Mouse (Mus musculus) frontal cortex, adult 2 months (tissue): ENCODE results near the gene Hc. TPM values are rescaled to one million over a fixed set of nuclear protein-coding genes. Genes with fewer than 3 reads are reported as not detected.

Source experiments
- DNase-seq, 2 experiments: peaks; one replicate each; pipeline ENCODE4 v3.0.0; 2022; ENCODE audit warnings: low spot score in 1 of 2; ENCODE audit errors: extremely low spot score in 1 of 2
- polyA plus RNA-seq: library from polyadenylated mRNA; depleted of rRNA; stranded (reverse); fragments of >200 nt; gene quantifications from 2 replicates; pipeline ENCODE4 v1.2.3, GENCODE M21; 2012

Hc gene
- polyA plus RNA-seq, 1 experiment, result 0.48 TPM

GRCm38 (mm10) chr2:34979459-34980011 lies 81.7 kb downstream of the Hc start:
- no peak for DNase-seq

DNA sequence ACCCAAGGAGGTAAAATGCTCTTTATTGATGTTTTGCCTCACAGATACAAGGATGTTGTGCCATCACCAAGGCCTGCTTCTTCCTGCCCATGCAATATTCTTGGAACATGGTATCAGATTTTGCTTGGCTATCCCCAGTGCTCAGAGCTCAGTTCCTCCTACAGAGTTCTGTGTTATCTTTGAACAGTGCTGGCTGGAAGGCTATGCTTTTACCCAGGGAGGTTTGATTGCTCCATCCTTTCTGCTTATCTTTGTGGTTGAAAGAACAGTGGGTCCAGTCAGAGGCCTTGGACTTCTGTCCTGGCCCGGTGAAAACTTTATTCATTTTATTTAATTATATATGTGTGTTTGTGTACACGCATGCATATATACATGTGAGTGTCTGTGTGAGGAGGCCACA lies 83.0 kb downstream of the Hc start:
- DNase-seq, result no peak

- DNase-seq, result no peak
Observed at GRCm38 (mm10) chr2:34976945-34977658, 84.1 kb downstream of the Hc start.

GRCm38 (mm10) chr2:34976447-34976846 lies 84.8 kb downstream of the Hc start:
- DNase-seq, result no peak

DNA sequence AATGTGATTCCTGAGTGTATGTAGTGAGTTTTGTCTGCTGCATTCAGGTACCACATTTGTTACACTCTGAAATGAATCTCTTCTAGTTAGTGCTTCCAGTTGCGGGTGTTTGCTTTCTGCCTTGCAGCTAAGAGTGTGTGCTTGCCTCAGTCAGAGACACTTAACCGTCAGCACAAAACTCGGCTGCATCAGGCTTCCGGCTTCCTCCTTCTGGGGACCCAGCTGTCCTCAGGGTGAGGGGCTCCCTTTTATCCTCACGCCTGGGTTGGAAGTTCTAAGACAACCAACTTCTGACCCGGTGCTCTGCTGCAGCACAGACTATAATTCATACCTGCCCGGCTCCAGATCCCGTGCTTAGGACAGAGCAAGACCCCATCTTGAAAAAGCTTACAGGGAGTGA lies 88.2 kb downstream of the Hc start:
- no peak for DNase-seq

DNA sequence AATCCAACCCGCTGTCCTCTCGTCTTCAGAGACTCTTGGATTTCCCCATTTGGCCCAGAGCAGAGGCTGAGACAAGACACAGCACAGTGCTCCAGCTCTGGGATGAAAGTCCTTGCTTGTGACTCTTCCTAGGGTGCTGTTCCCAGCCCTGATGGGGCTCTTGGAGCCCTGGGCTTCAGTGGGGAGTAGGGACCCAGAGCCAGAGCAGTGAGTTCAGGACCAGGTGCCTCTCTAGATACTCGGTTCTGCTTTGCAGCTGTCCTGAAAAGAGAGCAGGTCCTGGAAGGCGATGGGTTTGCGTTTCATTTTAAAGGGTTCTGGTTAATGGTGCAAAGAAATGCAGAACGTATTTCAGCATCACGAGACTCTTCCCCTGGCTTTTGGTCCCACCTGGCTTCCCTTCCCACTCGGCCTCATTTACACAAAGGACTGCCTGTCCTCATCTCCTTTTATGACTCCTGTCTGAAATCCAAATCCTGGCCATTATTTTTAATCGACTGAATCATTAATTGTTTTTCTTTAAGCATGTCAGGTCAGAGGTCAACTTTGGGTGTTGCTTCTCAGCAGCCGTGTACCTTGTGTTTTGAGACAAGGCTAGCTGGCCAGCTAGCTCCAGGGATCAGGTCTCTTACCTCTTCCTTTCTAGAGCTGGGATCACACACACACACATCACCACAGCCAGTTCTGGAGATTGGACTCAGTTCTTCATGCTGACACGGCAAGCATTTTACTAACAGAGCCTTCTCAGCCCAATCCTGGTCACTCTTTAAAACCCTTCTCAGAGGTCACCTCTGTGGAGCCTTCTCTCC lies 90.0 kb downstream of the Hc start:
- DNase-seq, result no peak

DNA sequence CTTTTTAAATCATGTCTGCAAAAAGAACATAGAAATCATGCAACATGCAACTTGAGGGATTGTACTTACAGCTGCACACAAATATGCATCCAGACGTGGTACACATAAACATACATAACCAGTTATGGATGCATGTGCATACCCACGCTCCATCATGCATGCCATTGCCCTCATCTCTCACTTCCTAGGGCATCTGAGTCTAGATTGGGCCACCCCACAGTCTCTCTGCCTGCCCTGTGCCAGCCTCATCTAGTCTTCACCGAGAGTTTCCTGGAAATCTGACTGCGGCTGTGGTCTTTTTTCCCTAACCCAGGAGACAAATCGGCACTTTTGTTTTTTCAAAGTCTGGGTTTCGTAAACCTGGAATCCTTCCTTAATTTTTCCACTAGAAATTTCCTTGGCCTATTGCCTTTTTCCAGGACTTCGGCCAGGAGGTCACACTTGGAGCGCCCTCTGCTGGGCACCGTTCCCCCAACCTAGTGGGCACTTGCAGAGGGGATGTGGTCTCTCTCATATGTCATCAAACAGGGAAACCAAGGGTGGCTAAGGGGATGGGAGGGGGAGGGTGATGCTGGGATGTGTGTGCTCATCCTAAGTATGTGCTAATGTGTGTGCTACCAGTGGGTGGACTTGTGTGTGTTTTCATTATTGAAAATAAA lies 91.0 kb downstream of the Hc start:
- DNase-seq, result peak in 1 of 2 experiments; percentile 63

- no peak for DNase-seq
Observed at GRCm38 (mm10) chr2:34969166-34969565, 92.1 kb downstream of the Hc start.

DNA sequence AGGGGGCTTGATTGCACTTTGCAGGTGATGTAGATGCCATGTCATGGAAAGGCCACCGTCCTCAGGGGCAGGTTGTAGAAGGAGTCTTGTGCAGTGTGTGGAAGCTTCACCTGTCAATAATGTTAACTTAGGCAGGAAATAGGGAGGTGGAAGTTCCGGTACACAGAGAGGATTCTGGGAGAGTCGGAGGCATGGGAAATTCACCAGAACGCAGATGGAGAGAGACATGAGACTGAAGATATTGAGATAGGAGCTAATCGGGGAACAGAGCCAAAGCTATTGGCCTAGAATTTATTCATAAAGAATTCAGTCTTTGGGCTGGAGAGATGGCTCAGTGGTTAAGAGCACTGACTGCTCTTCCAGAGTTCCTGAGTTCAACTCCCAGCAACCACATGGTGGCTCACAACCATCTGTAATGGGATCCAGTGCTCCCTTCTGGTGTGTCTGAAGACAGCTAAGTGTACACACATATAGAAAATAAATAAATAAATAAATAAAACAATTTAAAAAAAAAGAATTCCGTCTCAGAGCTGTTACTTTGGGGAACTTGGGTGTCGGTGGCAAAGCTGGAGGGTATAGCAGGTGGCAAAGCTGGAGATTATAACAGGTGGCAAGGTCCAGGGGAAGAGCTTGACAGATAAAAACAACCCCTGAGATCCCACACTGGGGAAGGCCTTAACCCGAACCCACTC lies 94.8 kb downstream of the Hc start:
- no peak for DNase-seq

GRCm38 (mm10) chr2:34965806-34966205 lies 95.4 kb downstream of the Hc start:
- no peak for DNase-seq

GRCm38 (mm10) chr2:34965293-34965692 lies 95.9 kb downstream of the Hc start:
- DNase-seq, result no peak

DNA sequence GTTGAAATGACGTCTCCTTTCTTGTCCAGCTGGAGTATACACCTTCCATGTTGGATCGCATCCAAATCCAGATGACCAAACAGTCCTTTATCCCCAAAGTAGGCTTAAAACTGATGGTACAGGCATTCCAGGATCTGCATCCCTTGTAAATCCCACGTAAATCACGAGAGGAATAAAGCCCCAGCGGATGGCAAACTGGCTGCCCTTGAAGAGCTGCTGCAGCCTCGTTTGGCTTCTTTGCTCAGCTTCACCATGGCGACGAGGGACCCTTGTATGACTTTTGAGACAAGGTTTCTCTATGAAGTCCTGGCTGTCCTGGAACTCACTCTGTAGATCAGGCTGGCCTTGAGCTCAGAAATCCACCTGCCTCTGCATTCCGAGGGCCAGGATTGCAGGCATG lies 96.6 kb downstream of the Hc start:
- no peak for DNase-seq

DNA sequence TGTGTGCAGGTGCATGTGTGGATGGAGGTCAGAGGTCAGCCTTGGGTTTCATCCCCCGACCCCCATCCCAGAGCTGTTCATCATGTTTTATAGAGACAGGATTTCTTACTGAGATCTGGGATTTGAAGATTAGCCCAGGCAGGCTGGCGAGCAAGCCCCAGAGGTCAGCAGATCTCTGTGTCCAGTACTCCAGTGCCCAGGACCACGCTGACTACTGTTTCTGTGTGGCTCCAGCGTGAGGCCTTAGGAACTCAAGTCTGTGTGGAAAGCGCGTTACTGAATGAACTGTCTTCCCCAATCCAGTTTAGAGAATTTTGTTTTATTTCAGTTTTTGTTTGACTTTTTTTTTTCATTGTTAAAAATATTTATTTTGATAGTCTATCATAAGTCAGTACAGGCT lies 97.0 kb downstream of the Hc start:
- DNase-seq, result no peak

DNA sequence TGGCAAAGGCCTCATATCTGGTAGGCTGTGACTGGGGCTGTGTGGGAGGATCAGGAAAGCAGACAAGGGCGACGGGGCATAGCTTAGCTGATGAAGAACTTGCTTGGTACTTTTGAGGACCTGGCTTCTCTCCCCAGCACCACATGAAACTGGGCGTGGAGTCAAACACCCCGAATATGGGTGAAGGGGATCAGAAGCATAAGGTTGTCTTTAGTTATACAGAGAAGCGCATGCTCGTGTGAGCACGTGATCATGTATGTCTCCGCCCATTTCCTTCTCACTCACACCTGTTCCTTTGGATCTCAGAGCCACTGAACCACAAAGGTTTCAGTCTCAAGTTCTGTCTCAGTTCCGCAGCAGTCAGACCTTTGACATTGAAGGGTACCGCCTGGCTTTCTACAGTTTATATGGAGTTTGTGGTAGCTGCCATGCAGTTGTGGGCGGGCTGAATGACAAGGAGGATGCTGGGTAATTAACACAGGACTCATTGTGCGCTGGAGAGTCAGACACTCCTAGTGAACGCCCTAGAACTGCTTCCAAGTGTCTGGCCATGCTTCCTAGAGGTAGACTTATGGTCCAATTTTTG lies 97.8 kb downstream of the Hc start:
- no peak for DNase-seq

GRCm38 (mm10) chr2:34962893-34963292 lies 98.3 kb downstream of the Hc start:
- DNase-seq, result no peak

DNA sequence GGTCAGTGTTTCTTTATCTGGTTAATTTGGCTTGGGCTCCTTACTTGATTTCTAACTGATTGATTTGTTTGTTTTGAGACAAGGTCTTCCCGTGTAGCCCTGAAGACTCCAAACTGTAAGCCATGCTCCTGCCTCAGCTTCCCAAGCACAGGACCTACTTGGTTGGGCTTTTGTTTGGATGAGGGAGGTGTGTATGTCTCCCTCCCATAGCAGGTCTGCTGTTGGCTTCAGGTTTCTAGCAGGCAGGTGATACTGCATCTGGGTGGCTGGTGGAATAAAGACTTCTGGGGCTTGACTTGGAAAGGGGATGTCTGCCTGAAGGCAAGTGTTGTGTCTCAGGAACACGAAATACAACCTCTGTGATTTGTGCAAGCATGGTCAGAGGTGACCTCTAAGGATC lies 99.0 kb downstream of the Hc start:
- no peak for DNase-seq

DNA sequence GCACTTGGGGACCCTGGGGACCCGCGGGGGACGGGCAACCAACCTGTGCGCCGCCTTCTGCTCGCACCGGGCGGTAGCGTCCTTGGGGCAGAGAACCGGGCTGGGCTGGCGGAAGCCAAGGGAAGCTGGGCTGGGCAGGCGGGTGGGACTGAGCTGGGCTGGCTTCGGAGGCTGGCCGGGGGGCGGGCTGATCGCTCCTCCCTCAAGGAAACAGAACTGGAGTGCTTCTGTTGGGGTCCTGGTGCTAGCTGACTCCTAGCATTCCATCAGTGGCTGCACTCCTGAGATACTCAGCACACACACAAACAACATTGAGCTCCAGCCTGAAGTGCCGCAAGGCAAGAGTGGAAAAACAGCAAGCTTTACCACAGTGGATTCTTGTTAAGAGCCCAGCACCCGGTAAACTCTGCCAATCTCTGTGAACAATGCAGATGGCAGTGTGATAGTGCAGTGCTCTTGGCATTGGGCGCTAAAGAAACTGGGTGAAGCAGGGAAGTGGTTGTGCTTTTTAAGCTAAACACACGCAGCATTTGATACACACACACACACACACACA lies 99.7 kb downstream of the Hc start, which contains the start of gene Traf1:
Gene Traf1 (minus strand): TSS at position 292 of the 556 bp plus-strand sequence.
- DNase-seq, result no peak

- no peak for DNase-seq
Observed at GRCm38 (mm10) chr2:34960966-34961365, 100.3 kb downstream of the Hc start.

DNA sequence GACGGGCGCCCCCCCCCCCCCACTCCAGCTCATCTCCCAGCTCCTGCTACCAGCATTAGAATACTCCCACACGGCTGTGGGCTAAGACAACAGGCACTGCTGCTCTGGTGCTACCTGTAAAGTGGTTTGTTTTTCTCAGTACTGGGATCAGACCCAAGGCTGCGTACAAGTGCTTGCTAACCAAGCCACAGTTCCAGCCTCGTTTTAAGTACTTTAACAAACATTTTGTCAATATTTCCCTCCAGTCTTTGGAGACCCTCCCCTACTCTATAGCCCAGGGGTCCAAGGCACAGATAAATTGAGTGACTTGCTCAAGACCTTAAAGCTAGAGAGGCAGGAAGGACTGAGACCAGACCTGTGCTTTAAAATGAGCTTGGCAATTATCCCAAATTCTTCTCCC lies 100.8 kb downstream of the Hc start:
- no peak for DNase-seq

- no peak for DNase-seq
Observed at GRCm38 (mm10) chr2:34958582-34958981, 102.7 kb downstream of the Hc start.
